Mouse (Mus musculus) left cerebral cortex, postnatal 36 days (tissue): ENCODE measurements at regions not wholly inside any gene's neighbourhood (a gene's known extent, or its start where the extent isn't known, plus 50 kb on each side); places are given as distances from the start of the nearest gene placed in this dataset.

Experiments used
- DNase-seq, 2 experiments: peaks; one replicate each; pipeline ENCODE4 v3.0.0; 2021 to 2022; ENCODE audit warnings: low spot score in 2 of 2, mixed read lengths in 1 of 2
- intact Hi-C: fragments of 180-260 bp; cut with DNase I; formaldehyde crosslinking; loops from one replicate; pipeline ENCODE4 v1.15.1; 2025

DNA sequence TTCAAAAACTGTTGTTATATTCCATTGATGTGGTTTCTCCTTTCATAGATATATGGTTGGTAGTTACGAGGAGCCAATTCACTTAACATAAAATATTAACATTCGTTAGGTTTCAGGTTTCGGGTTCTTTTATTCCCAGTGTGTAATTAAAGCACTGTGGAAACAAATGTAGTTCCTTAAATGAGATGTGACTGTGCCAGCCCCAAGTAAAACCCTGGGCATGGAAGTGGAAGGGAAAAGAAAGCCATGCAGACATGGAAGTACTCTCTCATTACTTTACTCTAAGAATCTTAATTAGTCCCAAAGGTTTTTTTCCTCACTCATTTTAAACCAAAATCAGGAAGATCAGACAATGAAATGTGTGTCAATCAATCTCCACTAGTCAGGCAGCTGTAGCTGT, 784.9 kb upstream of the Apob start:
- DNase-seq: no peak
- intact Hi-C loops: no loop called here

- DNase-seq: no peak
- intact Hi-C loops: no loop called here
Observed at GRCm38 (mm10) chr12:7198098-7198497, 779.4 kb upstream of the Apob start.

GRCm38 (mm10) chr12:7200879-7201278, 776.6 kb upstream of the Apob start:
- no peak for DNase-seq
- intact Hi-C loops: no loop called here

GRCm38 (mm10) chr12:7215686-7216085, 761.8 kb upstream of the Apob start:
- DNase-seq: peak; percentile 13 to 15
- intact Hi-C loops: no loop called here

GRCm38 (mm10) chr12:7217499-7217898, 759.9 kb upstream of the Apob start:
- intact Hi-C loops: no loop called here
- no peak for DNase-seq

DNA sequence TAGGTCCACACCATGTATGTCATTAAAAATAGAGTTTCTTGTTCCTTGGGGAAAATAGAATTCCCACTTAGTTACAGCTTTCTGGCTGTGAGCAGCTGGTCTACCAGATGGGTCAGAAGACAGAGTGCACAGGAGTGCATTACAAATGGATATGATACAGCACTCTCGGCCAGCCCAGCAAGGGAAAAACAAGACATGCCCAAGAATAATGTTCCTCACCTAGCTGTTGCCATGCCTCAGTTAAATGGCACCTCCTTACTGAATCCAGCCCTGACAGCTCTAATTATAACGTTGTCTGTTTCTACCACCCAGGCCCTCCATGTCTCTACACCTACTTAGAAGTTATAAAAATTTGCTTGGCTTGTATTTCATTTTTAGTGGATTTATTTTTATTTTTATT, 749.3 kb upstream of the Apob start:
- intact Hi-C loops: no loop called here
- peak; percentile 24 for DNase-seq

GRCm38 (mm10) chr12:7228541-7229225, 748.8 kb upstream of the Apob start:
- intact Hi-C loops: no loop called here
- DNase-seq: peak; percentile 23 to 33

- intact Hi-C loops: loop anchor here (10.0 kb wide), 1 partner anchor 406 kb away; no protein-coding TSS in a partner anchor
- no peak for DNase-seq
Observed at GRCm38 (mm10) chr12:7250324-7250723, 727.1 kb upstream of the Apob start.

GRCm38 (mm10) chr12:7270587-7270986, 706.9 kb upstream of the Apob start:
- intact Hi-C loops: no loop called here
- no peak for DNase-seq

- intact Hi-C loops: no loop called here
- DNase-seq: no peak
Observed at GRCm38 (mm10) chr12:7284354-7285036, 693.0 kb upstream of the Apob start.

GRCm38 (mm10) chr12:7291557-7291956, 685.9 kb upstream of the Apob start:
- no peak for DNase-seq
- intact Hi-C loops: no loop called here

DNA sequence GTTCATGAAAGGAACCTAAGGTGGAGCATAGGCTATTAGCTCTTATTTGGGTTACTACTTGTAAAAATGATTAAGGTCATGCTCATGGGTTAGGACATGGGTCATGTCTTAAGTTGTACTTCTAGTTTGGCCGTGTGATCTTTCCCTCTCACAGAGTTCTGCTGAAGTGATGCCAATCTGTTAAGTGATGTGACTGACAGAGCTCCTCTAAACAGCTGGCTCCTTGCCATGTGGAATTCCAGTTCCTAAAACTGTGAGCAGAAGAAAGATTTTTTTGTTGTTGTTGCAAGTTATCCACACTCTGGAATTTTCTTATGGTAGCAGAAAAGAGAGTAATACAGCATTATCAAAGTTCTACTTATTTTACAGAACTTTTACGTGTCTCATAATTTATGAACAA, 680.4 kb upstream of the Apob start:
- intact Hi-C loops: no loop called here
- no peak for DNase-seq

DNA sequence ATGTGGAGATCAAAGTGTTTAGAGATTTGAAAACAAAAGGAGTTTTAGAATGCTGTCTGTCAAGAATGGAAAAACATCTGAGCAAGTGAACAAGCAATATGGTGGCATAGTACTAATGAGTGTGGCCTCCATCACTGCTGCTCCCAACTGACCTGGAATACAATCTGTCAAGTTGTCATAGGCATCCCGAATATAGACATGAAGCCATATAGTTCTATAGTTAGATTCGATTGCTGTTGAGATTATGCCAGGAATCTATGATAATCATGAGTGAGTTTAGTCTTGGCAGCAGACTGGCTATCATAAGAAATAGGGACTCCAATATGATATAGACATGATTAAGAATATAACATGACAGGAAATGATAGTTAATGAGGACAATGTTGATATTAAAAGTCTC, 656.0 kb upstream of the Apob start:
- no peak for DNase-seq
- intact Hi-C loops: no loop called here

GRCm38 (mm10) chr12:7328620-7329019, 648.8 kb upstream of the Apob start:
- peak; percentile 52 to 69 for DNase-seq
- intact Hi-C loops: no loop called here
